13 mouse cellular contexts compared by ENCODE assay signal in genomic region chr11:24138600-24139375, GRCm38 (mm10).
"Had no signal": no experiment of that assay in that cellular context is flagged by ENCODE, and none has a peak within 500 bp of the region (broad histone marks: within the 10 kb centered on the region; RNA-seq: fewer than 3 reads in every experiment).

No protein-coding gene starts in this region.

- ATAC-seq: hindbrain, embryonic 16.5 days; inflammation-experienced regulatory T-cells, adult 6 months; midbrain, embryonic 13.5 days had no signal

- H3K27ac ChIP-seq: kidney, postnatal 0 days; limb, embryonic 12.5 days; lung, embryonic 15.5 days; macrophage; midbrain, embryonic 13.5 days had no signal

- DNase-seq: kidney, adult 11 months; kidney, adult 9 months; kidney, postnatal 36 days; lung, postnatal 14 days; right cerebral cortex, postnatal 14 days; thymus, postnatal 36 days had no signal

- H3K36me3 ChIP-seq: lung, embryonic 15.5 days; midbrain, embryonic 13.5 days had no signal

- H3K4me1 ChIP-seq: lung, embryonic 15.5 days had no signal

- H3K27me3 ChIP-seq: limb, embryonic 12.5 days; lung, embryonic 15.5 days; midbrain, embryonic 13.5 days had no signal

- H3K4me2 ChIP-seq: limb, embryonic 12.5 days; lung, embryonic 15.5 days; midbrain, embryonic 13.5 days had no signal

- H3K4me3 ChIP-seq: limb, embryonic 12.5 days; lung, embryonic 15.5 days; midbrain, embryonic 13.5 days had no signal

- H3K9me3 ChIP-seq: limb, embryonic 12.5 days; lung, embryonic 15.5 days; midbrain, embryonic 13.5 days had no signal

- H3K9ac ChIP-seq: limb, embryonic 12.5 days; lung, embryonic 15.5 days; midbrain, embryonic 13.5 days had no signal
